Mouse (Mus musculus) intestine, embryonic 16.5 days (tissue): ENCODE data around the gene Gfra1. TPM values are rescaled to one million over a fixed set of nuclear protein-coding genes. Genes with fewer than 3 reads are reported as not detected.

Experiments used
- ATAC-seq: fragments of 200-750 bp; cut with Nextera tagmentation; 2 replicates; pipeline ENCODE4 v1.8.0; 2017; ENCODE audit warnings: moderate TSS enrichment, moderate library complexity
- H3K27ac ChIP-seq: fragments of 300-500 bp; sonication (generic); 2 replicates; pipeline ENCODE4 v1.5.1; 2014; ENCODE audit warnings: mild to moderate bottlenecking, low read length
- H3K27me3 ChIP-seq: fragments of 300-500 bp; sonication (generic); replicated peaks from 2 replicates; pipeline ENCODE4 v1.6.1; 2014; ENCODE audit warnings: low read length, control low read depth, mixed read lengths; ENCODE audit not compliant: control insufficient read depth, insufficient read depth
- H3K36me3 ChIP-seq: fragments of 300-500 bp; sonication (generic); 2 replicates; pipeline ENCODE4 v1.6.1; 2014; ENCODE audit warnings: low read length, control low read depth; ENCODE audit not compliant: control insufficient read depth, insufficient read depth
- H3K4me1 ChIP-seq: fragments of 300-500 bp; sonication (generic); 2 replicates; pipeline ENCODE4 v1.6.1; 2014; ENCODE audit warnings: low read length, control low read depth, mixed read lengths; ENCODE audit not compliant: control insufficient read depth, insufficient read depth
- H3K4me2 ChIP-seq: fragments of 300-500 bp; sonication (generic); 2 replicates; pipeline ENCODE4 v1.6.1; 2014; ENCODE audit warnings: low read depth, low read length, control low read depth
- H3K4me3 ChIP-seq: fragments of 300-500 bp; sonication (generic); 2 replicates; pipeline ENCODE4 v1.5.1; 2014; ENCODE audit warnings: mild to moderate bottlenecking, low read length
- H3K9ac ChIP-seq: fragments of 300-500 bp; sonication (generic); 2 replicates; pipeline ENCODE4 v1.6.1; 2014; ENCODE audit warnings: low read depth, low read length
- H3K9me3 ChIP-seq: fragments of 300-500 bp; sonication (generic); 2 replicates; pipeline ENCODE4 v1.6.1; 2016; ENCODE audit warnings: low read length, control low read depth; ENCODE audit not compliant: control insufficient read depth
- WGBS: fragments of 180-500 bp; shearing (Covaris S2); extraction: QIAGEN DNeasy Blood & Tissue Kit; methylation state at CpG from one replicate; pipeline ENCODE4 v1.1.7; 2014; 5-methylcytosine and 5-hydroxymethylcytosine counted together
- polyA plus RNA-seq: library from polyadenylated mRNA; unstranded; fragments of >200 nt; fragmentation: Nextera tagmentation; extraction: Ambion mirVana; gene quantifications from 2 replicates; pipeline ENCODE4 v1.2.1, GENCODE M21; 2015

The Gfra1 gene
- polyA plus RNA-seq, 1 experiment from 2014 or later = 13.3 TPM

- no peak overlapping the region for H3K4me3 ChIP-seq
- no peak for ATAC-seq
- WGBS = 85% methylated on average over 4 of the region's 4 CpGs
- H3K9ac ChIP-seq = no peak overlapping the region
- H3K4me1 ChIP-seq = no peaks in the 10 kb centered on the region
- no peak overlapping the region for H3K27ac ChIP-seq
- H3K36me3 ChIP-seq = no peaks in the 10 kb centered on the region
- H3K27me3 ChIP-seq = no peaks in the 10 kb centered on the region
- no peak overlapping the region for H3K4me2 ChIP-seq
- no peaks in the 10 kb centered on the region for H3K9me3 ChIP-seq
Measured at GRCm38 (mm10) chr19:58268476-58268875, 187.2 kb downstream of the Gfra1 start.

DNA sequence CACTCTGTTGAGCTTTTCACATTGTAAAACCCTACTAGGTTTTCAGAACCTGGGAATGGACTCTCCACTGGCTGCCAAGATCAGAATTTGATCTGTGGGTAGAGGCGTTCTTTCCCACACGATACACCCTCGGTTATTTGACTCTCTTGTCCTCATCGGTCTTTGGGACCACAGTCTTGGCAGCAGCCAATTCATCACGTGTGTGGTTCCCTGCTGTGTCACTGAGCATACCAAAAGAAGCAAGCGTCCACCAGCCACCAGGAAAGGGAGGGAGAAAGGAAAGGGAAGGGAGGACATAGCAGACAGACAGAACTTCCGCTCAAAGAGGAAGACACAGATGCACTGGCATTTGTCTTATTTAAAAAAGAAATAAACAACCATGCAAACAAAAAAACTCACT, 189.1 kb downstream of the Gfra1 start:
- Histone ChIP-seq H3K36me3 (no peaks in the 10 kb centered on the region), H3K27me3 (no peaks in the 10 kb centered on the region), H3K4me2 (no peak overlapping the region), H3K4me1 (no peaks in the 10 kb centered on the region), H3K9me3 (no peaks in the 10 kb centered on the region), H3K27ac (no peak overlapping the region), H3K4me3 (no peak overlapping the region), H3K9ac (no peak overlapping the region)
- WGBS = 66% methylated on average over 7 of the region's 7 CpGs
- ATAC-seq = no peak

DNA sequence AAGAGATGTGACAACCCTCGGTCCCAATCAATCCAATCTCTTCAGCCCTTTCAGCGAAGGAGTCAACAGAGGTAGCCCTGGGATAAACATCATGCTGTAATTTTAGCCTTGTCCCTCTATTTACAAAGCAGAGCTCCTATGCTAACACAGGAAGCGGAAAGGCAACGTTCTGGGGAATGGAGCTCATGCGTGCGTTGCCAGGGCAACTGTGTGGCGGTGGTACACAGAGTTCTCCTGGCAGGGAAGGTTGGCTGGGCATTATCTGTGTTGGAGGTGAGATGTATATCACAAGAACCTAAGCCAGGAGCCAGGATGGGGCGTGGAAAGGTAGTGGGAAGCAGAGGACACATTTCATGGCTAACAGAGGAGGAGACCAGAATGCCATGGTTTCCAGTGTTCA, 194.8 kb downstream of the Gfra1 start:
- no peak for ATAC-seq
- WGBS = 68% methylated on average over 8 of the region's 8 CpGs
- Histone ChIP-seq H3K27ac (no peak overlapping the region), H3K4me2 (no peak overlapping the region), H3K27me3 (no peaks in the 10 kb centered on the region), H3K4me3 (no peak overlapping the region), H3K9me3 (no peaks in the 10 kb centered on the region), H3K9ac (no peak overlapping the region), H3K36me3 (no peaks in the 10 kb centered on the region), H3K4me1 (no peaks in the 10 kb centered on the region)

- H3K27ac ChIP-seq = no peak overlapping the region
- H3K36me3 ChIP-seq = no peaks in the 10 kb centered on the region
- no peaks in the 10 kb centered on the region for H3K9me3 ChIP-seq
- peak; percentile 23; the same call in 1 of the 2 replicates for ATAC-seq
- H3K4me2 ChIP-seq = no peak overlapping the region
- H3K4me1 ChIP-seq = no peaks in the 10 kb centered on the region
- no peak overlapping the region for H3K4me3 ChIP-seq
- H3K27me3 ChIP-seq = no peaks in the 10 kb centered on the region
- no peak overlapping the region for H3K9ac ChIP-seq
- 56% methylated on average over 2 of the region's 2 CpGs for WGBS
Measured at GRCm38 (mm10) chr19:58259250-58259649, 196.5 kb downstream of the Gfra1 start.

DNA sequence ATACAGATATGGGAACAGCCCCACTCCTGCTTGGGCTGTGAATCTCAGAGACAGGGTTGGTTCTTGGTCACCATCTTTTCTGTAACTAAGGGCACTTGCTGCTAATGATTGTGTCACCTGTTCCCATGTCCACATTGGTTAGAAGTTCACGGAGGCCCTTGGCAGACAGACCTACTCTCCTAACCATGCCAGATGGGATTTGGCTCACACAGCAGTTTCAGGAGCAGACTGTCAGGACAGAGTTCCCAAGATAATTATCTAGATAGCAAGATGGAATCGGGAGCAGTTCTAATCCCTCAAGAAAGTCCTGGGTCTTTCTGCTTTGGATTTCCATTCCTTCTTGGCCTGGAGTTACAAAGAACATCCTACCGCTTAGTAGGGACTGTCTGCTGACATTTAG, 199.2 kb downstream of the Gfra1 start:
- H3K9me3 ChIP-seq = no peaks in the 10 kb centered on the region
- H3K36me3 ChIP-seq = no peaks in the 10 kb centered on the region
- no peaks in the 10 kb centered on the region for H3K27me3 ChIP-seq
- no peak overlapping the region for H3K27ac ChIP-seq
- no peaks in the 10 kb centered on the region for H3K4me1 ChIP-seq
- H3K4me2 ChIP-seq = no peak overlapping the region
- H3K9ac ChIP-seq = no peak overlapping the region
- WGBS = 89% methylated on average over 3 of the region's 3 CpGs
- ATAC-seq = no peak
- no peak overlapping the region for H3K4me3 ChIP-seq

GRCm38 (mm10) chr19:58255394-58255793, 200.3 kb downstream of the Gfra1 start:
- no peak overlapping the region for H3K4me2 ChIP-seq
- no peaks in the 10 kb centered on the region for H3K4me1 ChIP-seq
- 78% methylated on average over 7 of the region's 7 CpGs for WGBS
- H3K4me3 ChIP-seq = no peak overlapping the region
- ATAC-seq = no peak
- H3K9me3 ChIP-seq = no peaks in the 10 kb centered on the region
- H3K27ac ChIP-seq = no peak overlapping the region
- no peaks in the 10 kb centered on the region for H3K27me3 ChIP-seq
- H3K36me3 ChIP-seq = no peaks in the 10 kb centered on the region
- no peak overlapping the region for H3K9ac ChIP-seq

DNA sequence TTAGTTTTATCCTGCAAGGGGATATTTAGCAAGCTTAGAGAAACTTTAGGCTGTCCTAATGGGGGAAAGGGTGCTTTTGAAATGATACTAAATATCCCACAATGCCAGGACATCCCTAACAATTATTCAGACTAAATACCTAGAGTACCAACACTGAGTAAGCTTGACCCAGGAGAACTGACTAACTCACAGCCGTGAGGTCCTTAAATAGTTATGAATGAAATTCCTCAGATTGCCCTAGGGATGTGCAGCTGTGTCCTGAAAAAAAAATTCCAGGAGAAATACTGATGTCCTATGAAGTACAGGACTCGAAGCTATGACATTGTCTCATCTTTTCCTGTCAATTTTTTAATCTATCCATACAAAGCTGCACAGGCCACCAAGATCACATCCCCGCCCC, 201.5 kb downstream of the Gfra1 start:
- Histone ChIP-seq H3K4me1 (no peaks in the 10 kb centered on the region), H3K4me2 (no peak overlapping the region), H3K4me3 (no peak overlapping the region), H3K9ac (no peak overlapping the region), H3K36me3 (no peaks in the 10 kb centered on the region), H3K9me3 (no peaks in the 10 kb centered on the region), H3K27ac (no peak overlapping the region), H3K27me3 (no peaks in the 10 kb centered on the region)
- ATAC-seq = no peak
- WGBS = 68% methylated on average over 3 of the region's 3 CpGs

- ATAC-seq = peak; percentile 53; the same call in 1 of the 2 replicates
- no peak overlapping the region for H3K27ac ChIP-seq
- H3K4me3 ChIP-seq = no peak overlapping the region
- no peak overlapping the region for H3K9ac ChIP-seq
- no peak overlapping the region for H3K4me2 ChIP-seq
- no peaks in the 10 kb centered on the region for H3K36me3 ChIP-seq
- H3K27me3 ChIP-seq = no peaks in the 10 kb centered on the region
- H3K9me3 ChIP-seq = no peaks in the 10 kb centered on the region
- WGBS = 70% methylated on average over 4 of the region's 4 CpGs
- no peaks in the 10 kb centered on the region for H3K4me1 ChIP-seq
Measured at GRCm38 (mm10) chr19:58251698-58252097, 204.0 kb downstream of the Gfra1 start.

GRCm38 (mm10) chr19:58251095-58251494, 204.6 kb downstream of the Gfra1 start:
- H3K9me3 ChIP-seq = no peaks in the 10 kb centered on the region
- 49% methylated on average over 6 of the region's 6 CpGs for WGBS
- no peak overlapping the region for H3K27ac ChIP-seq
- no peak overlapping the region for H3K4me3 ChIP-seq
- ATAC-seq = no peak
- H3K36me3 ChIP-seq = no peaks in the 10 kb centered on the region
- no peak overlapping the region for H3K9ac ChIP-seq
- H3K4me2 ChIP-seq = no peak overlapping the region
- H3K27me3 ChIP-seq = no peaks in the 10 kb centered on the region
- no peaks in the 10 kb centered on the region for H3K4me1 ChIP-seq

- H3K36me3 ChIP-seq = no peaks in the 10 kb centered on the region
- no peaks in the 10 kb centered on the region for H3K4me1 ChIP-seq
- 91% methylated on average over 8 of the region's 8 CpGs for WGBS
- H3K27ac ChIP-seq = no peak overlapping the region
- H3K27me3 ChIP-seq = no peaks in the 10 kb centered on the region
- no peaks in the 10 kb centered on the region for H3K9me3 ChIP-seq
- ATAC-seq = no peak
- H3K4me2 ChIP-seq = no peak overlapping the region
- H3K9ac ChIP-seq = no peak overlapping the region
- no peak overlapping the region for H3K4me3 ChIP-seq
Measured at GRCm38 (mm10) chr19:58250237-58250636, 205.5 kb downstream of the Gfra1 start.
